Mouse (Mus musculus) ES-E14 (cell line): ENCODE results near the gene Itpr2. TPM values are rescaled to one million over a fixed set of nuclear protein-coding genes. Genes with fewer than 3 reads are reported as not detected.

Experiments
- DNase-seq: peaks from one replicate; pipeline ENCODE4 v3.0.0-alpha.2; 2013; ENCODE audit warnings: low read depth, low spot score
- H3K27ac ChIP-seq: 2 replicates; pipeline ENCODE4 v1.5.1; 2012; ENCODE audit warnings: low read depth, mild to moderate bottlenecking, low read length, moderate library complexity, mixed read lengths; ENCODE audit not compliant: poor library complexity, insufficient read depth, severe bottlenecking
- H3K36me3 ChIP-seq: 2 replicates; pipeline ENCODE4 v1.6.1; 2012; ENCODE audit warnings: mild to moderate bottlenecking, low read length, moderate library complexity, mixed read lengths; ENCODE audit not compliant: control insufficient read depth, poor library complexity, insufficient read depth, severe bottlenecking
- H3K4me1 ChIP-seq, 2 experiments: fragments of 150-350 bp in 1 of 2; sonication (generic) in 1 of 2; 2 replicates each; pipeline ENCODE4 v1.6.1; 2012; ENCODE audit warnings: low read length in 2 of 2, mild to moderate bottlenecking in 1 of 2, mixed read lengths in 1 of 2; ENCODE audit not compliant: control insufficient read depth in 2 of 2, insufficient read depth in 2 of 2, poor library complexity in 1 of 2
- H3K4me3 ChIP-seq, 2 experiments: fragments of 150-350 bp in 1 of 2; sonication (generic) in 1 of 2; 2 replicates each; pipeline ENCODE4 v1.5.1; 2012; ENCODE audit warnings: low read length in 2 of 2, low read depth in 1 of 2, mild to moderate bottlenecking in 1 of 2, mixed read lengths in 1 of 2; ENCODE audit not compliant: insufficient read depth in 1 of 2, poor library complexity in 1 of 2, severe bottlenecking in 1 of 2
- H3K9ac ChIP-seq: 2 replicates; pipeline ENCODE4 v1.6.1; 2012; ENCODE audit warnings: low read depth, mild to moderate bottlenecking, low read length, mixed read lengths; ENCODE audit not compliant: poor library complexity, insufficient read depth, severe bottlenecking
- H3K9me3 ChIP-seq: fragments of 150-350 bp; sonication (generic); 2 replicates; pipeline ENCODE4 v1.6.1; 2012; ENCODE audit warnings: low read depth, mild to moderate bottlenecking, low read length; ENCODE audit not compliant: control insufficient read depth, insufficient read depth
- CHD2 ChIP-seq: IDR thresholded peaks from 2 replicates; pipeline ENCODE4 v1.6.1; 2014; ENCODE audit warnings: mild to moderate bottlenecking, low read depth, low read length, inconsistent platforms
- HCFC1 ChIP-seq: IDR thresholded peaks from 2 replicates; pipeline ENCODE4 v1.6.1; 2012; ENCODE audit warnings: low read length, inconsistent platforms, borderline replicate concordance; ENCODE audit not compliant: insufficient read depth
- MAFK ChIP-seq: IDR thresholded peaks from 2 replicates; pipeline ENCODE4 v1.6.1; 2014; ENCODE audit warnings: mild to moderate bottlenecking, low read depth, low read length, inconsistent platforms; ENCODE audit not compliant: insufficient read depth
- ZC3H11A ChIP-seq: IDR thresholded peaks from 2 replicates; pipeline ENCODE4 v1.6.1; 2012; ENCODE audit warnings: low read depth, mild to moderate bottlenecking, inconsistent platforms, low read length, borderline replicate concordance
- ZNF384 ChIP-seq: IDR thresholded peaks from 2 replicates; pipeline ENCODE4 v1.6.1; 2012; ENCODE audit warnings: low read depth, low read length, inconsistent platforms
- in situ Hi-C, 2 experiments: fragments of 600-800 bp; cut with MboI; formaldehyde crosslinking; loops; one replicate each; pipeline ENCODE4 v1.15.1; 2025; ENCODE audit warnings: low sequenced_read_pairs in 2 of 2, inconsistent platforms in 1 of 2; ENCODE audit not compliant: unreplicated experiment in 2 of 2
- total RNA-seq: library from RNA; depleted of rRNA; stranded (reverse); fragments of 300-350 nt; gene quantifications from 2 replicates; pipeline ENCODE4 v1.2.3, GENCODE M21; 2012

The Itpr2 gene
- total RNA-seq, 1 experiment, result 1.5 TPM

DNA sequence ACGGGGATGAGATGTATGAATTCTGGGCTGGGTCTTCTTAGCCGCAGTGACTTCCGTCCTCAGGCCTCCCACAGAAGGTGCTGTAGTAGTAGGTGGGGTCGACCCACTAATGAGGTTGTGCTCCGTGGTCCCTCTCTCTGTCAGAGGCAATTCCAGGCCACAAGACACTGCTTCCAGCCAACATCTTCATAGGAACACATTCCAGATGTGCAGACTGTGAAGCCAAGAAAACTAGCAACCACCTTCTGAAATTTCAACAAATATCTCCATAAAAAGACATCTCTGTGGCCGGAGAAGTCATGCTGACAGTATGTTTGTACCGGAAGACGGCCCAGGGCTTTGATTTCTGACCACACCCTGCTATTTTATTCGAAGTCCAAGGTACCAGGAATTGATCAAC is 256.1 kb downstream of the Itpr2 start:
- H3K36me3 ChIP-seq, result no peaks in the 10 kb centered on the region
- in situ Hi-C loops, result no loop called here
- 0 out of 4 replicates have a peak, but pooled peaks cover 0 to 2% of the 10 kb centered on the region in 2 experiments for H3K4me1 ChIP-seq
- H3K27ac ChIP-seq, result no peak overlapping the region
- no peak overlapping the region for H3K4me3 ChIP-seq
- no peaks in the 10 kb centered on the region for H3K9me3 ChIP-seq
- DNase-seq, result no peak
- TF ChIP-seq CHD2, result no peak
- no peak for TF ChIP-seq HCFC1
- no peak for TF ChIP-seq MAFK
- no peak overlapping the region for H3K9ac ChIP-seq

DNA sequence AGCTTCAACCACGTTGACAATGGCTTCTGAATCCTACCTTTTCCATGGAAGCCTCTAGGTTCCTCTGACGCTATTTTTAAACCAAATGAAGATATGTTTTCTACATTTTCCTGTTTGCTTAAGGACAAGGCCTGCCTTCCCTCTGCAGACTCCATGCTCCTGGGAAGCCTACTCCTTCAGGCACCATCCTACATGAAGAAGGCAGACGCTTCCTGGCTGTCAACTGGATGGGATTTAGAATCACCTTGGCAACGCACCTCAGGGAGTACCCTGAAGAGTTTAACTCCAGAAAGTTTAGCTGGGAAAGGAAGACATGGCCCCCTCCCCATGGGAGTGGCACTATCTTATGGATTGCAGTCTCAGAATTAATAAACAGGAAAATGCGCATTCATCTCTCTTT is 259.0 kb downstream of the Itpr2 start:
- DNase-seq, result no peak
- H3K36me3 ChIP-seq, result no peaks in the 10 kb centered on the region
- TF ChIP-seq MAFK (no peak), ZNF384 (no peak)
- no peaks in the 10 kb centered on the region for H3K9me3 ChIP-seq
- no peak overlapping the region for H3K27ac ChIP-seq
- H3K4me1 ChIP-seq, result 0 out of 4 replicates have a peak, but pooled peaks cover 0 to 2% of the 10 kb centered on the region in 2 experiments
- no peak overlapping the region for H3K4me3 ChIP-seq
- no peak overlapping the region for H3K9ac ChIP-seq
- in situ Hi-C loops, result no loop called here

DNA sequence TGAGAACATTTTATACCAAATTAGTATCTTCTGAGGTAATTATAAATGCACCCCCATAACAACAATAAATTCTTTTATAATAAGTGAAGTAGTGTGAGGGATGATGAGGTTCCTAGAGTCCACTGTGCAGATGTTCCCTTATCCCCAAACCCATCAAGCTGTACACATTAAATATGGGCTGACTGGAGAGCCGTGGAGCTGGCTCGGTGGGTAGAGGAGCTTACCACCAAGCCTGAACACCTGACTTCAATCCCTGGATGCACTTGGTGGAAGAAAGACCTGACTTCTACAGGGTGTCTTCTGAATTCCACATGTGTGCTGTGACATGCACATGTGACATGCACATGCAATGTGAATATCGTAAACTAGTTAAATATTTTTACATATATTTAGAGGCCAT is 260.7 kb downstream of the Itpr2 start:
- in situ Hi-C loops, result no loop called here
- DNase-seq, result no peak
- Histone ChIP-seq H3K27ac (no peak overlapping the region), H3K36me3 (no peaks in the 10 kb centered on the region), H3K9me3 (no peaks in the 10 kb centered on the region), H3K4me1 (no peaks in the 10 kb centered on the region), H3K9ac (no peak overlapping the region), H3K4me3 (no peak overlapping the region)
- TF ChIP-seq ZNF384, result no peak
- TF ChIP-seq ZC3H11A, result no peak
- no peak for TF ChIP-seq MAFK
- no peak for TF ChIP-seq CHD2
- TF ChIP-seq HCFC1, result no peak

DNA sequence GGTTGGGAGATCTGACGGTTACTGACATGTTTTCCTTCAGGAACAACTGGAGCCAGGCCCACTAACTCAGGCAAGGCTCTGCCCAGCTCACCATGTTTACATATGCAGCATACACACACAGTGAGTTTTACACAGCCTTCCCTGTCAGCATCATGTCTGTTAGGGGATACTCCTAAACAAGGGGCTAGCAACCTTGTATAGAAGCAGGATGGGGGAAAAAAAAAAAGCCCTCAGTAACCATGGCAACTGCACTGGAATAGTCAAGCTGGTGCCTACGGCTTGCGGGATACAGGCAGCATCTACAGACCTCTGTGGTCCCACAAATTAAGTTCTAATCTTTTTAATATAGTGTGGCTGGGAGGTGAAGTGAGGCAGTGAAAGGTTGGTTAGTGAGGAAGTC is 266.9 kb downstream of the Itpr2 start:
- Histone ChIP-seq H3K9ac (no peak overlapping the region), H3K27ac (no peak overlapping the region), H3K36me3 (no peaks in the 10 kb centered on the region), H3K4me1 (no peaks in the 10 kb centered on the region), H3K9me3 (no peaks in the 10 kb centered on the region), H3K4me3 (no peak overlapping the region)
- TF ChIP-seq MAFK (no peak), ZC3H11A (no peak), HCFC1 (no peak), CHD2 (no peak), ZNF384 (no peak)
- DNase-seq, result no peak
- in situ Hi-C loops, result no loop called here

DNA sequence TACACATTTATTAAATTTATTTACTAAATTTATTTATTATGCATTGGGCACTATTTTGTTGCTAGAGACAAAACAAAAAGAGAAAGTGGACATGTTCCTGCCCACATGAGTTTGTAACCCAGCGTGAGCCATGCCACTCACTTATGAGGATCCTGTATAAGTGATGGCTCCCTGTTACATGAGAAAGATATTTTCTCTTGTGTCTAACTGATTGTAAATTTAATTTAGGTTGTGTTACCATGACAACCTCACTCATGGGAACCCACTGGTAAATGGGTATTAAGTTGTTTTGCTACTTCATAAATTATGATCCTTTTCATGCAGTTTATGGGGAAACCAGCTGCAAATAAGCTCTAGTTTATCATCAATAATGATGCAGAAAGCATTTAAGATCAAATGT is 267.6 kb downstream of the Itpr2 start:
- Histone ChIP-seq H3K4me1 (no peaks in the 10 kb centered on the region), H3K9me3 (no peaks in the 10 kb centered on the region), H3K9ac (no peak overlapping the region), H3K36me3 (no peaks in the 10 kb centered on the region), H3K4me3 (no peak overlapping the region), H3K27ac (no peak overlapping the region)
- in situ Hi-C loops, result no loop called here
- TF ChIP-seq HCFC1 (no peak), ZNF384 (no peak), ZC3H11A (no peak), CHD2 (no peak), MAFK (no peak)
- DNase-seq, result no peak
